Mouse (Mus musculus): ENCODE results near the gene Rps17. TPM values are rescaled to one million over a fixed set of nuclear protein-coding genes. Genes with fewer than 3 reads are reported as not detected.

Gene Rps17
- polyA plus RNA-seq (2014; fragmentation: Nextera tagmentation; extraction: Ambion mirVana): 1,086 and 1,110 TPM in 2 replicates

DNA sequence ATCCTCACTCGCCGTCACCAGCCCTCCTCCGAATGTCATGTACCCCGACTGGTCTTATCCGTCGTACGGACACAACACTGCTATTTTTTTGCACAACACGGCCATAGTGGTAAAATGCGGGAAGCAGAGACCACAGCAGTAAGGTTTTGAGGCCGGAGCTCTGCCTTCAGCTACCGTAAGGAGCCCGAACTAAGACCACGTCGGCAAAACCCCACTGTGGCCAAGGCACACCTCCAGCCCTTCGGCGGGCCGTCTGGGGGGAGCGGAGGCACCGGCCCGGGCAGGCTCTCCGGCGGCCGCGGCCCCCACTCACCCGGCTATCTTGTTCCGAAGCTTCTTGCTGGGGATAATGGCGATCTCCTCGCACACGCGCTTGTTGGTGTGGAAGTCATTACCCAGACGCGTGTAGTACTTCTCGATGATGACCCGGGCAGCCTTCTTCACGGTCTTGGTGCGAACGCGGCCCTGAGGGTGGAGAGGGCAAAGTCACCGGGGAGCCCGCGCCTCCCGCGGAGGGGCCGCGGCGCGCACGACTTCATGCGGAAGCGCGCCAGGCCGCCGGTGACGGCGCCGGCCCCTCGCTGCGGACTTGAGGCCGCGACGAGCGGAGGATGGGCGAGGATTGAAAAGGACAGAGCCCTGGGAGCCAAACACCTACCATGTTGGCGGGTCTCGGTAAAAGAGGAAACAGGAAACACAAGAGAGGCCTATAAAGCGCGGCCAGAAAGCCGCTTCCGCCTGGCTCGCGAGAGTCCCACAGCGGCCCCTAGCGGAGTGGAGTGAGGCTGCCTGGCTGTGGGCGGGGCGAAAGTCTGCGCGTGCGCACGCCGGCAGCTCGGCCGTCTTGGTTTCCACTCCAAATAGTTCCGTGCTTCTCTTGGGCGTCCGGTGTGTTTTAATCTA, at the start of gene Rps17:
Gene Rps17 (minus strand): TSS at position 711 of the 903 bp plus-strand sequence.
- DNase-seq (ENCODE audit: low spot score) (peak; percentile 98), ATAC-seq (ENCODE audit: low FRiP score) (peak; percentile 89)
- Histone ChIP-seq H3K9me3 (ENCODE audit: control insufficient read depth, low read length) (no peaks in the 10 kb centered on the region), H3K4me3 (ENCODE audit: low read depth, low read length) (peak within 1 kb of the TSS; percentile 99), H3K4me2 (replicated peaks; ENCODE audit: low read depth, low read length) (peak within 1 kb of the TSS; percentile 83), H3K4me1 (replicated peaks; ENCODE audit: control insufficient read depth, insufficient read depth, low read length) (peaks cover 12% of the 10 kb centered on the region), H3K36me3 (ENCODE audit: control insufficient read depth, insufficient read depth, low read length) (0 out of 2 replicates have a peak, but pooled peaks cover 6% of the 10 kb centered on the region), H3K27ac (ENCODE audit: low read depth, low read length) (peak within 1 kb of the TSS; percentile 80), H3K9ac (ENCODE audit: low read depth, low read length) (peak within 1 kb of the TSS; percentile 99), H3K27me3 (ENCODE audit: control insufficient read depth, insufficient read depth, low read length) (no peaks in the 10 kb centered on the region)
- under 1% methylated on average over 85 of the region's 85 CpGs for WGBS

DNA sequence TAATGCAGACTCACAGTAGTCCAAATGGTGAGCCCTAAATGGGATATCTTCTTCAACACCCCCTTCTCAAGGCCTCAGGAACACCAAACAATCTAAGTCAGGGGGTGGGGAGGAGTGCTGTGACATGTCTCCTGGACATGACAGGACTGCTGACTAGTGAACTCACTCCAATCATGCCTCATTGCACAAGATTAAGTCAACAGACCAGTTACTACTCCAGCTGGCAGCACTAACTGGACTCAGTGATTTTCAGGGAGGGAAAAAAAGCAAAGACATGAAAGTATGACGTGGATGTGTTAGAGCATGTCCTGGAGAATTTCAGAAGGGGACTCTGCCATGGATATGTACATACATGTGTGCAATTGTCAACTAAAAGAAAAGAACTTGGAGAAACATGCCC, 34.3 kb upstream of the Rps17 start:
- H3K27ac ChIP-seq (ENCODE audit: low read depth, low read length): no peak overlapping the region
- 83% methylated on average over 1 of the region's 1 CpGs for WGBS
- ATAC-seq (ENCODE audit: low FRiP score) (no peak), DNase-seq (ENCODE audit: low spot score) (no peak)
- H3K27me3 ChIP-seq (ENCODE audit: control insufficient read depth, insufficient read depth, low read length): no peaks in the 10 kb centered on the region
- no peak overlapping the region for H3K4me2 ChIP-seq (replicated peaks; ENCODE audit: low read depth, low read length)
- no peak overlapping the region for H3K4me3 ChIP-seq (ENCODE audit: low read depth, low read length)
- H3K9me3 ChIP-seq (ENCODE audit: control insufficient read depth, low read length): no peaks in the 10 kb centered on the region
- no peaks in the 10 kb centered on the region for H3K4me1 ChIP-seq (replicated peaks; ENCODE audit: control insufficient read depth, insufficient read depth, low read length)
- H3K36me3 ChIP-seq (ENCODE audit: control insufficient read depth, insufficient read depth, low read length): no peaks in the 10 kb centered on the region
- H3K9ac ChIP-seq (ENCODE audit: low read depth, low read length): no peak overlapping the region

DNA sequence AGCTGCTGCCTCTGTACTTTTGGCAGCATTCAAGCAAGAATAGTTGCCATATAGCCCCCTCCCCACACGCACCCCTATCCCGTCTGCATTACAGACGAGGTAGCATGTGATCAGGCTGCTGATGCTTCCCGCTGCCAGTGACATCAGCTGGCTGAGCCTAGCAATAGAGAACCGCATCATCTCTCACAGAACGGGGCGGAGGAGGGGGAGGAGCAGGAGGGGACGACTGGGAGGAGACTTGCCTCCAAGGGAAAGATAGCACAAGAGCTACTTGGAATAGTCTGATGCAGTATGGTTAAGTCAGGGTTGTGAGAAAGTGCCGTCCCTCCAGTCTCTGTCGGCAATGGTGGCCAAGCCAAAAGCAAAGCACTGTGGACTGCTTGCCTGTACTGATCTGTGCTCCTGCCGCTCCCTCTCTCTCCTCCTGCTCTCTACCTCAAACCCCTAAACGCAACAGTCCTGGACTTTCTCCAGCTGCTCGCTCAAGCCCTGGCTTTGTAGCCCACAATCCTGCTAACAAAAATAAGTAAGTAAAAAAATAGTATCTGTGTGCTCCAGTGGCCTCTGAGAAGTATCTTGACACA, 27.4 kb upstream of the Rps17 start:
- Histone ChIP-seq H3K4me3 (ENCODE audit: low read depth, low read length) (no peak overlapping the region), H3K9ac (ENCODE audit: low read depth, low read length) (no peak overlapping the region; the same call in 1 of the 2 replicates), H3K4me2 (replicated peaks; ENCODE audit: low read depth, low read length) (peak overlapping the region; percentile 6), H3K36me3 (ENCODE audit: control insufficient read depth, insufficient read depth, low read length) (no peaks in the 10 kb centered on the region), H3K27me3 (ENCODE audit: control insufficient read depth, insufficient read depth, low read length) (no peaks in the 10 kb centered on the region), H3K9me3 (ENCODE audit: control insufficient read depth, low read length) (no peaks in the 10 kb centered on the region), H3K4me1 (replicated peaks; ENCODE audit: control insufficient read depth, insufficient read depth, low read length) (no peaks in the 10 kb centered on the region), H3K27ac (ENCODE audit: low read depth, low read length) (no peak overlapping the region)
- peak; percentile 69 for DNase-seq (ENCODE audit: low spot score)
- peak; percentile 88 for ATAC-seq (ENCODE audit: low FRiP score)
- 8% methylated on average over 13 of the region's 13 CpGs for WGBS

DNA sequence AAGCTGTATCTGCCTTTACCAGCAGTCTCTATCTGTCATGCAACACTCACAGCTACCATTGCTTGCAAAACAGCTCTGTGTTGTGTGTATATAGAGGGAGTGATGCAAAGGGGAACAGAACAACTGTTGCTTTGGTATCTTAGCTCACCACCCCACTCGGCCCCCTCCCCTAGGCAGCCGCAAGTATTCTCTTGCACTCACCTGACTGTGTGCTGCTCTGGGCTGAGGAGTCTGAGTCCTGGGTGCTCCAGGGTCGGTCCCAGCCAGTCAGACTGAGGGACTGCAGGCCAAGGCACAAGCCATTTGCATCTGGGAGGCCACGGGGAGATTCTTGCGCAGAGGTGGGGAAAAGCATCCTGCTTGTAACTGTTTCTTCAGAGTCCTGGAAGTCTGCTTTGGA, 26.8 kb upstream of the Rps17 start:
- Histone ChIP-seq H3K27ac (ENCODE audit: low read depth, low read length) (no peak overlapping the region), H3K36me3 (ENCODE audit: control insufficient read depth, insufficient read depth, low read length) (no peaks in the 10 kb centered on the region), H3K9me3 (ENCODE audit: control insufficient read depth, low read length) (no peaks in the 10 kb centered on the region), H3K9ac (ENCODE audit: low read depth, low read length) (no peak overlapping the region), H3K4me1 (replicated peaks; ENCODE audit: control insufficient read depth, insufficient read depth, low read length) (no peaks in the 10 kb centered on the region), H3K4me3 (ENCODE audit: low read depth, low read length) (no peak overlapping the region), H3K27me3 (ENCODE audit: control insufficient read depth, insufficient read depth, low read length) (no peaks in the 10 kb centered on the region), H3K4me2 (replicated peaks; ENCODE audit: low read depth, low read length) (no peak overlapping the region)
- 20% methylated on average over 5 of the region's 5 CpGs for WGBS
- ATAC-seq (ENCODE audit: low FRiP score): no peak
- DNase-seq (ENCODE audit: low spot score): peak; percentile 2

DNA sequence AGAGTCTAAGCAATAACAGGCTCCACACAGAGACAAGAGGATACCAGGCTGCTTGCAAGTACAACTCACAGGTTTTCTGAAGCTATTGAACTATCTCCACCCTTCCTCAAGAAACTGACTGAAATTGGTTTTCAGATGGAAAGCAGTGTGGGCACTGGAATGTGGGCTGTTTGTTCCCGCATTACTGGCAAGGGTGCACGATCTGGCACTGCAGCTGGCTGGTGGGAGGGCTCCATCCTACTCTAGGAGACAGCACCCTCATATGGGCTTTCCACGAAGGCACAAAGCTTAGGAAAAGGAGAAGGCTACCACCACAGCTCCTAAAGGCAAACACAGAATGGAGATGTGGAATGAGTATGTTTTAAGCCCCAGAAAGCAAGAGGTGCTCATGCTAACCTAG, 24.7 kb upstream of the Rps17 start:
- DNase-seq (ENCODE audit: low spot score) (no peak), ATAC-seq (ENCODE audit: low FRiP score) (no peak)
- Histone ChIP-seq H3K4me3 (ENCODE audit: low read depth, low read length) (no peak overlapping the region), H3K4me1 (replicated peaks; ENCODE audit: control insufficient read depth, insufficient read depth, low read length) (no peaks in the 10 kb centered on the region), H3K27ac (ENCODE audit: low read depth, low read length) (no peak overlapping the region), H3K9me3 (ENCODE audit: control insufficient read depth, low read length) (no peaks in the 10 kb centered on the region), H3K9ac (ENCODE audit: low read depth, low read length) (no peak overlapping the region), H3K36me3 (ENCODE audit: control insufficient read depth, insufficient read depth, low read length) (no peaks in the 10 kb centered on the region), H3K4me2 (replicated peaks; ENCODE audit: low read depth, low read length) (no peak overlapping the region), H3K27me3 (ENCODE audit: control insufficient read depth, insufficient read depth, low read length) (no peaks in the 10 kb centered on the region)
- 70% methylated on average over 3 of the region's 3 CpGs for WGBS

DNA sequence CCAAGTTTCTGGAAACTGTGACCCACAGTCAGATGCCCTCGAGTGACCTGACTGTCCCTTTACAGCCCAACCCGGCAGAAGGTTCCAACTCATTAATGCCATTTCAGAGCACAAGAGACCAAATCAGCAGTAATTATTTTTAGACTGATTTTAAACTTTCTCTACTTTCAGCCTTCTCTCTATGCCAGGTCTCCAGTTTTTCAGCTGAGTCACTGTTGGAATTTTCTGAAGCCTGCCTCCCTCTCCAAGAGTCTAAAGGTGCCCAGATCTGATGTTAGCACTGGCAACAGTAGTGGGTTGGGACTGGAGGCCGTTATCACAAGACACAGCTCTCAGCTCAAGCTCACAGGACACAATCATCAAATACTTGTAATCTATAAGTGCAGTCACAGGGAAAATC, 22.9 kb upstream of the Rps17 start:
- H3K27me3 ChIP-seq (ENCODE audit: control insufficient read depth, insufficient read depth, low read length): no peaks in the 10 kb centered on the region
- H3K36me3 ChIP-seq (ENCODE audit: control insufficient read depth, insufficient read depth, low read length): no peaks in the 10 kb centered on the region
- H3K4me3 ChIP-seq (ENCODE audit: low read depth, low read length): no peak overlapping the region
- H3K27ac ChIP-seq (ENCODE audit: low read depth, low read length): no peak overlapping the region
- no peaks in the 10 kb centered on the region for H3K9me3 ChIP-seq (ENCODE audit: control insufficient read depth, low read length)
- DNase-seq (ENCODE audit: low spot score): no peak
- WGBS: 77% methylated on average over 3 of the region's 3 CpGs
- H3K4me1 ChIP-seq (replicated peaks; ENCODE audit: control insufficient read depth, insufficient read depth, low read length): no peaks in the 10 kb centered on the region
- no peak overlapping the region for H3K4me2 ChIP-seq (replicated peaks; ENCODE audit: low read depth, low read length)
- H3K9ac ChIP-seq (ENCODE audit: low read depth, low read length): no peak overlapping the region
- ATAC-seq (ENCODE audit: low FRiP score): no peak

DNA sequence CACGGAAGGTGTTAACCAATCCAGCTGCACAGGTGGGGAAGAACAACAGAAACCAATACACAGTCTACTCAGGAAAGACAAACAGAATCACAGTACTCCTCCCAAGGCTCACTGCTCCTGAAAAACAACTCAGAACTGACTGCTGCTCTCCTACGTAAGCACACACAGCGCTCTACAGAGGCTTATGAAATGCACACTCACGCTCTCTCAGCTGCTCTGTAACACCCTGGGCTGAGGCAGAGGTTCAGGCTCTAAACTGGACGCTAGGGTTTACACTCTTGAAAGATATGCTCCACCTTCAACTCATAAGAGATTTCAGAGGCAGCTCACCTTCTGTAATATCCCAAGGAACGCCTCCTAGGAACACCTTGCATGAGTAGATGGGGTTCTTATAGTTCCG, 11.9 kb upstream of the Rps17 start:
- Histone ChIP-seq H3K4me1 (replicated peaks; ENCODE audit: control insufficient read depth, insufficient read depth, low read length) (no peaks in the 10 kb centered on the region), H3K27me3 (ENCODE audit: control insufficient read depth, insufficient read depth, low read length) (no peaks in the 10 kb centered on the region), H3K9me3 (ENCODE audit: control insufficient read depth, low read length) (no peaks in the 10 kb centered on the region), H3K4me3 (ENCODE audit: low read depth, low read length) (no peak overlapping the region), H3K9ac (ENCODE audit: low read depth, low read length) (no peak overlapping the region), H3K36me3 (ENCODE audit: control insufficient read depth, insufficient read depth, low read length) (no peaks in the 10 kb centered on the region), H3K27ac (ENCODE audit: low read depth, low read length) (no peak overlapping the region), H3K4me2 (replicated peaks; ENCODE audit: low read depth, low read length) (no peak overlapping the region)
- no peak for DNase-seq (ENCODE audit: low spot score)
- ATAC-seq (ENCODE audit: low FRiP score): no peak
- WGBS: 86% methylated on average over 7 of the region's 7 CpGs

DNA sequence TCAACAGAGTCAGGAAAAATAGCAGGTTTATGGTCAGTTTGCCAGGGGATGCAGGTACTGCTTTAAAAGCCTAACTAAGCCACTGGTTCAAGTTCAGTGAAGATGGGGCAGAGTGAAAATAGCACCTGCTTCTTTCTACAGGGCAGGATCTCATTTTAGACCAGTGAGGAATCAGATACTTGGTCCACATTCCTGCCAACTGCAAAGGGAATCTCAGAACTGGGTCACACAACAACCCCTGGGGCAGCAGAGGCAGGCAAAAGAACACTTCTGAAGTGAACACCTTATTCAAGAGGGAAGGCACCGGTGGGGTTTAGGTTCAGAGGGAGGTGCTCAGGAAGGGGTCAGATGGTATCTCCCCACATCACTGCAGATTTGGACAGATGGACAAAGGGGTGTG, 11.3 kb upstream of the Rps17 start:
- Histone ChIP-seq H3K9me3 (ENCODE audit: control insufficient read depth, low read length) (no peaks in the 10 kb centered on the region), H3K27ac (ENCODE audit: low read depth, low read length) (no peak overlapping the region), H3K27me3 (ENCODE audit: control insufficient read depth, insufficient read depth, low read length) (no peaks in the 10 kb centered on the region), H3K9ac (ENCODE audit: low read depth, low read length) (no peak overlapping the region), H3K4me1 (replicated peaks; ENCODE audit: control insufficient read depth, insufficient read depth, low read length) (no peaks in the 10 kb centered on the region), H3K4me2 (replicated peaks; ENCODE audit: low read depth, low read length) (no peak overlapping the region), H3K4me3 (ENCODE audit: low read depth, low read length) (no peak overlapping the region), H3K36me3 (ENCODE audit: control insufficient read depth, insufficient read depth, low read length) (no peaks in the 10 kb centered on the region)
- no peak for DNase-seq (ENCODE audit: low spot score)
- ATAC-seq (ENCODE audit: low FRiP score): no peak
- WGBS: 94% methylated on average over 1 of the region's 1 CpGs

DNA sequence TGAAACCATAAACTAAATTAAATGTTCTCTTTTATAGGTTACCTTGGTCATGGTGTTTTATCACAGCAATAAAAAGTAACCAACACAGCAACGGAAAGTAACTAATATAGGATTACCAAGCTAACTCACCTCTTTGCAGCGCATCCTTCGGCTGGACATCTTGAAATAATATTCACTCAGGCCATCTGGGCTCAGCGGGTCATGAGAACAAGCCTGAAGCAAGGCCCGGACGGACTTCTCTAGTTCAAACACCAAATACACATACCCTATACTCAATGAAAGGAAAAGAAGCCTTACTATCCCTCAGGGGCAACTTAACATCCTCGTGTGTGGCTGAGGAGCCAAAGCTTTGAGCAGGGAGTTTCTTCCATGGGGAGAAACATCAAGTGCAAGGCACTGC, 10.7 kb upstream of the Rps17 start:
- Histone ChIP-seq H3K4me1 (replicated peaks; ENCODE audit: control insufficient read depth, insufficient read depth, low read length) (no peaks in the 10 kb centered on the region), H3K9me3 (ENCODE audit: control insufficient read depth, low read length) (no peaks in the 10 kb centered on the region), H3K4me2 (replicated peaks; ENCODE audit: low read depth, low read length) (no peak overlapping the region), H3K27ac (ENCODE audit: low read depth, low read length) (no peak overlapping the region), H3K27me3 (ENCODE audit: control insufficient read depth, insufficient read depth, low read length) (no peaks in the 10 kb centered on the region), H3K4me3 (ENCODE audit: low read depth, low read length) (no peak overlapping the region), H3K9ac (ENCODE audit: low read depth, low read length) (no peak overlapping the region), H3K36me3 (ENCODE audit: control insufficient read depth, insufficient read depth, low read length) (no peaks in the 10 kb centered on the region)
- ATAC-seq (ENCODE audit: low FRiP score): no peak
- WGBS: 76% methylated on average over 7 of the region's 7 CpGs
- no peak for DNase-seq (ENCODE audit: low spot score)
